Comparison of ENCODE assay signal across 36 mouse cellular contexts in genomic region chr3:52546035-52546434, GRCm38 (mm10).
"Had no signal": no experiment of that assay in that cellular context is flagged by ENCODE, and none has a peak within 500 bp of the region (broad histone marks: within the 10 kb centered on the region; RNA-seq: fewer than 3 reads in every experiment).

No protein-coding gene starts in this region.

- H3K27me3 ChIP-seq: hindbrain, embryonic 12.5 days; intestine, embryonic 15.5 days; kidney, embryonic 15.5 days had no signal

- H3K27ac ChIP-seq: heart, adult 2 months; heart, embryonic 10.5 days; heart, embryonic 13.5 days; heart, embryonic 15.5 days; hindbrain, embryonic 10.5 days; hindbrain, embryonic 12.5 days; hindbrain, embryonic 13.5 days; hindbrain, embryonic 14.5 days; hindbrain, embryonic 15.5 days; hindbrain, postnatal 0 days; intestine, embryonic 15.5 days; kidney, embryonic 15.5 days; kidney, postnatal 0 days; layer of hippocampus, adult 2 months had no signal

- ATAC-seq: hindbrain, embryonic 16.5 days; hindbrain, postnatal 0 days; inflammation-experienced regulatory T-cells, adult 6 months; intestine, embryonic 15.5 days; intestine, embryonic 16.5 days; intestine, postnatal 0 days had no signal

- H3K9me3 ChIP-seq: heart, embryonic 10.5 days; heart, embryonic 12.5 days; heart, embryonic 13.5 days; heart, embryonic 15.5 days; hindbrain, embryonic 10.5 days; hindbrain, embryonic 12.5 days; hindbrain, embryonic 13.5 days; hindbrain, embryonic 15.5 days; intestine, embryonic 15.5 days; kidney, embryonic 15.5 days had no signal

- H3K36me3 ChIP-seq: heart, embryonic 10.5 days; heart, embryonic 12.5 days; heart, embryonic 13.5 days; heart, embryonic 15.5 days; hindbrain, embryonic 10.5 days; hindbrain, embryonic 12.5 days; hindbrain, embryonic 13.5 days; hindbrain, embryonic 15.5 days; intestine, embryonic 15.5 days; kidney, embryonic 15.5 days had no signal

- H3K9ac ChIP-seq: heart, embryonic 12.5 days; heart, embryonic 13.5 days; heart, embryonic 15.5 days; hindbrain, embryonic 12.5 days; hindbrain, embryonic 13.5 days; hindbrain, embryonic 14.5 days; hindbrain, embryonic 15.5 days; intestine, embryonic 15.5 days; kidney, embryonic 15.5 days had no signal

- H3K4me1 ChIP-seq: hindbrain, embryonic 13.5 days; intestine, embryonic 15.5 days had no signal

- DNase-seq: heart, adult 2 months; heart, postnatal 10 days; heart, postnatal 14 days; heart, postnatal 36 days; heart, postnatal 4 days; kidney, adult 11 months; kidney, adult 18-20 months; kidney, adult 2 months; kidney, adult 8-10 months; kidney, adult 9 months; kidney, postnatal 10 days; kidney, postnatal 14 days; kidney, postnatal 25 days; kidney, postnatal 36 days; kidney, postnatal 4 days; layer of hippocampus, adult 9-11 months; layer of hippocampus, postnatal 36 days had no signal

- H3K4me3 ChIP-seq: heart, adult 2 months; heart, embryonic 10.5 days; heart, embryonic 12.5 days; heart, embryonic 13.5 days; heart, embryonic 15.5 days; hindbrain, embryonic 10.5 days; hindbrain, embryonic 12.5 days; hindbrain, embryonic 13.5 days; hindbrain, embryonic 15.5 days; intestine, embryonic 15.5 days; kidney, embryonic 15.5 days; layer of hippocampus, adult 2 months had no signal

- H3K4me2 ChIP-seq: heart, embryonic 11.5 days; heart, embryonic 12.5 days; heart, embryonic 13.5 days; heart, embryonic 15.5 days; hindbrain, embryonic 12.5 days; hindbrain, embryonic 13.5 days; hindbrain, embryonic 14.5 days; hindbrain, embryonic 15.5 days; intestine, embryonic 15.5 days; kidney, embryonic 15.5 days had no signal
